Mouse (Mus musculus): Measurements from ENCODE around the gene Lxn. TPM values are rescaled to one million over a fixed set of nuclear protein-coding genes. Genes with fewer than 3 reads are reported as not detected.

Gene Lxn
- polyA plus RNA-seq, 1 experiment from 2014 or later, result 197 TPM

DNA sequence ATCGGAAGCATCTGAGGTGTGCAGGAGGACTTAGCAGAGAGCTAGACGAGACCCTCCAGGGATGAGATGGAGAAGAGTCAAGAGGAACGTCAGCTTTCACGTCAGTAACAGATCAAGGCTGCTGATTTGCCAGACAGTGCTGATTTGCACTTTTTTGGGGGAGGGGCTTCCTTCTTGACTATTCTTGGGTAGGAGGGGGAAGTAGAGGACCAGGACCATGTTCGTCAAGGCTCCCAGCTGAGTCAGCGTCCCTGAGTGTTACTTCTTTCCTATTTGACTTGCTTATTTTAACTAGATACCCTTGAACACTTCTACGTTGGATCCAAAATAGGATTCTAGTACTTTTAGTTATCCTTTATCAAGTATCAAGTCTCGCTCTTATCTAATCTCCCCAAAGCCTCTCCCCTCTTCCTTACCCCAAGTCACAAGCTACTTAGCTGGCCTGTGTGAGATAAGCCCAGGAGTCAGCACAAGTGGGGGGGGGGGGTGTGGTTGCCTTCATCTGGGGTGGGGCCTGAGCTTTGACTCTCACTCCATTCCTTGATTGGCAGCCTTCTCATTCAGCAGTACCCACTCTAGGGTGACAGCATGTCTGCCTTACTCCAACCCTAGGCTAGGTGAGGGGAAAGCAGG lies 35.2 kb upstream of the Lxn start:
- Histone ChIP-seq H3K9ac (no peak overlapping the region), H3K36me3 (ENCODE audit: insufficient read depth) (no peaks in the 10 kb centered on the region), H3K4me3 (ENCODE audit: low read depth, low read length) (no peak overlapping the region), H3K4me1 (ENCODE audit: insufficient read depth) (no peaks in the 10 kb centered on the region), H3K9me3 (ENCODE audit: low read depth, low read length) (no peaks in the 10 kb centered on the region), H3K27ac (ENCODE audit: low read depth) (no peak overlapping the region), H3K4me2 (no peak overlapping the region), H3K27me3 (ENCODE audit: insufficient read depth, low read length) (no peaks in the 10 kb centered on the region)
- DNase-seq (no peak), ATAC-seq (ENCODE audit: insufficient read depth) (no peak)
- WGBS, result 84% methylated on average over 8 of the region's 8 CpGs
- TF ChIP-seq CTCF (IDR thresholded peaks at IDR 0.05; ENCODE audit: low read depth), result no peak

DNA sequence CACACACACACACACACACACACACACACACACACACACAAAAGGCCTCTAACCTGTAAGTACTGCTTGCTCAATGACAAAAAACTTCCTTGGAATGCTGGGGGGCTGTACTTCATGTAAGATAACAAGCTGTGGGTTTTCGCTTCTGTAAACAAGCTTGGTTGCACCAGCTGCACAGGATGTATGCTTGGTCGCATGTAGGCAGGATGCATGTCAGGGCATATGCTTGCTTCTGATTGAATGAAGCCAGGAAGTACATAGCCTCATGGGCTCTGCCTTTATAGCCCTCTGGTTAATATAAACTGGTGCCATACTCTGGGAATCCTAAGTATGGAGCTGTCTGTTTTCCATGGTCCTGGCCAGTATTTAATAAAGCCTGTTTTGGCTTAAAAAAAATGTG lies 34.3 kb upstream of the Lxn start:
- no peak for TF ChIP-seq CTCF (IDR thresholded peaks at IDR 0.05; ENCODE audit: low read depth)
- Histone ChIP-seq H3K27me3 (ENCODE audit: insufficient read depth, low read length) (no peaks in the 10 kb centered on the region), H3K9me3 (ENCODE audit: low read depth, low read length) (no peaks in the 10 kb centered on the region), H3K4me2 (no peak overlapping the region), H3K36me3 (ENCODE audit: insufficient read depth) (no peaks in the 10 kb centered on the region), H3K27ac (ENCODE audit: low read depth) (no peak overlapping the region), H3K9ac (no peak overlapping the region), H3K4me1 (ENCODE audit: insufficient read depth) (no peaks in the 10 kb centered on the region), H3K4me3 (ENCODE audit: low read depth, low read length) (no peak overlapping the region)
- 56% methylated on average over 2 of the region's 2 CpGs for WGBS
- ATAC-seq (ENCODE audit: insufficient read depth), result no peak
- DNase-seq, result no peak

DNA sequence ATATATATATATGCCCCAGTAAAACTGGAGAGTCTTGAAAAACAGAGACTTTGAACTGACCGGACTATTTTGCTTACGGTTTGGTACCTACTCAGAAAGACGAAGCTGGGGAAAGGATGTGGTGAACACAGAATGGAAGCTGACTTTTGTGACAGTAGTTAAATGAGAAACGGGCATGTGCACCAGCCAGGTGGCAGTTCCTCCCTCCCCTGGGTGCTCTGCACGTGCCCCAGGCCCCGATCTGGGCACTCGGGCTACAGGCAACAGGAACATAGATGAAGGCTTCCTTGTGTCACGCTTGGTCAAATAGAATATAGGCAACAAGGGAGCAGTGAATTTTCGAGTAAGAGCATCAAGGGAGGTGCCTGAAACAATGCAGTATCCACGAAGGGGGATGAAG lies 32.6 kb upstream of the Lxn start:
- no peak for DNase-seq
- WGBS, result 89% methylated on average over 10 of the region's 10 CpGs
- no peak for TF ChIP-seq CTCF (IDR thresholded peaks at IDR 0.05; ENCODE audit: low read depth)

DNA sequence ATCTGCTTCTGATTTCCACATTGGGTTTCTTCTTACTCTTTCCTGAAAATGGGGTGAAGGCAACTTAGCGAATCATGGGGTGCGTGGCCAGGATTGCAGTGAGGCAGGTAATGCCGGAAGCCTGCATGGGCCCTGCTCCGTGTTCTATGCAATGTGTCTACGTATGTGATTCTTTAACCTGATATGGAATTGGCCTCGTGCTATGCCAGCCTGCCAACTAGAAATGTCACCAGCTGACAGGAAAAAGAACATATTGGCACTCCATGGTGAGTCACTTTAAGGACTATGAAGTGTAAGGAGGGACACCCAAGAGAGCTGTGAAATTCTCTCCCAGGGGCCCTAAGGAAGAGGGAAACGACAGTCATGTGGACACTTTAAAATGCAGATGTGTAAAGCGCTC lies 29.4 kb upstream of the Lxn start:
- H3K9me3 ChIP-seq (ENCODE audit: low read depth, low read length), result no peaks in the 10 kb centered on the region
- WGBS, result 84% methylated on average over 8 of the region's 8 CpGs

More for the DNA sequence above, 32.6 kb upstream of the Lxn start:
- ATAC-seq (ENCODE audit: insufficient read depth), result no peak
- Histone ChIP-seq H3K36me3 (ENCODE audit: insufficient read depth) (no peaks in the 10 kb centered on the region), H3K4me1 (ENCODE audit: insufficient read depth) (no peaks in the 10 kb centered on the region), H3K4me2 (no peak overlapping the region), H3K4me3 (ENCODE audit: low read depth, low read length) (no peak overlapping the region), H3K9ac (no peak overlapping the region), H3K9me3 (ENCODE audit: low read depth, low read length) (no peaks in the 10 kb centered on the region), H3K27me3 (ENCODE audit: insufficient read depth, low read length) (no peaks in the 10 kb centered on the region), H3K27ac (ENCODE audit: low read depth) (no peak overlapping the region)

DNA sequence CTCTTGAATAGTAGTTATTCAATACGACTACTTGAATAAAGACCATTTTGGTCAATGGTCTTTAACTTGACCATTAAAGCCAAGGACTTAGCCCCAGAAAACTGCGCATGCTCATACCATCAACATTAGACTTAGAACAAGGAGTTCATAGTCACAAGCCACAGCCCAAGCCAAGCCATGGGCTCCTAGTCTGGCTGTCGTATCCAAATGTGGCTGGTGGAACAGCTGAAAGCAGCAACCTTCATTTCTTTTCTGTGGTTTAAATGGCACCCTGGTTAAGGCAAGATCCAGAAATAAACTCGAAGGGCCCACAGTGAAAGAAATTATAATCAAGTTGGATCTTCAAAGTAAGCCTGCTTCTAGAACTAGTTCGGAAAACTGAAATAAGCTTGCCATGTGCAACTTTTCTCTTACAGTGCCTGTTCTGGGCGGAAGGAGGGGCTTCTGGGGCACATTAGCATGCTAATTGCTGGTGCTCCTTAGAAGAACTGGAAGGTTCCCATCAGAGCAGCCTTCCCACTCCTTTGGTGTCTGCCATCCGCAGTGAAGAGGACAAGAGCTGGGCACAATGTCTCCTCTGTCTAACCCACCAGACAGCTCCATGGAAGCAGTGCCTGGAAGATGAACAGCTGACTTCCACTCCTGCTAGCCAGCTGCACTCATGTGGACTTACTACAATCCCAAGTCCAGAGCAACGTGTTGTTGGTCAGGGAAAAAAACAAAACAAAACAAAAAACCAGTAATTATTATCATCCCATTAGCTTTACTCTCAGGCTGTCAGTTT lies 28.6 kb upstream of the Lxn start:
- no peaks in the 10 kb centered on the region for H3K4me1 ChIP-seq (ENCODE audit: insufficient read depth)
- no peak overlapping the region for H3K4me2 ChIP-seq
- no peak for TF ChIP-seq CTCF (IDR thresholded peaks at IDR 0.05; ENCODE audit: low read depth)
- no peak overlapping the region for H3K4me3 ChIP-seq (ENCODE audit: low read depth, low read length)
- H3K9me3 ChIP-seq (ENCODE audit: low read depth, low read length), result no peaks in the 10 kb centered on the region
- no peak overlapping the region for H3K27ac ChIP-seq (ENCODE audit: low read depth)
- no peaks in the 10 kb centered on the region for H3K27me3 ChIP-seq (ENCODE audit: insufficient read depth, low read length)
- ATAC-seq (ENCODE audit: insufficient read depth) (no peak), DNase-seq (no peak)
- 81% methylated on average over 8 of the region's 8 CpGs for WGBS
- no peak overlapping the region for H3K9ac ChIP-seq
- no peaks in the 10 kb centered on the region for H3K36me3 ChIP-seq (ENCODE audit: insufficient read depth)

More for the DNA sequence above, 29.4 kb upstream of the Lxn start:
- no peak overlapping the region for H3K27ac ChIP-seq (ENCODE audit: low read depth)
- H3K27me3 ChIP-seq (ENCODE audit: insufficient read depth, low read length), result no peaks in the 10 kb centered on the region
- no peaks in the 10 kb centered on the region for H3K4me1 ChIP-seq (ENCODE audit: insufficient read depth)
- no peak for TF ChIP-seq CTCF (IDR thresholded peaks at IDR 0.05; ENCODE audit: low read depth)
- no peaks in the 10 kb centered on the region for H3K36me3 ChIP-seq (ENCODE audit: insufficient read depth)
- ATAC-seq (ENCODE audit: insufficient read depth), result no peak
- no peak overlapping the region for H3K4me2 ChIP-seq
- H3K9ac ChIP-seq, result no peak overlapping the region
- no peak for DNase-seq
- H3K4me3 ChIP-seq (ENCODE audit: low read depth, low read length), result no peak overlapping the region

DNA sequence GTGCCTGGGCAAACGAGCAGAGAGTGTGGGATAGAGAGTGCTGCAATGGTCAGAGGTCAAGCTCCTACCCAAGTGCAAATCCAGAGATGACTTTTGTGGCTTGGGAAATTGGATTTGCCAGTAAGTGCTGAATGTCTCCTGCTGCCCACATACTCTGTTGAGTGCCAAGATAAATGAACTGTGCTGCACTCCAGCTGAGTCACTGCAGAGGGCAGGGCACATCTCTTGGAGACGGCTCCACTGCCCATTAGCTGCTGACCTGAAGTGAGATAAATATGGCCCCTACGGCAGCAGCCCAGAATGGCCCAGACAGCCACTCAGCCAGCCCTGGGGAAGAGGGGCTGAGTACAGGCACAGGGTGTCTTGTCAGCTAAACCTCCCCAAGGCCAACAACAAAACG lies 26.4 kb upstream of the Lxn start:
- Histone ChIP-seq H3K27ac (ENCODE audit: low read depth) (no peak overlapping the region), H3K36me3 (ENCODE audit: insufficient read depth) (no peaks in the 10 kb centered on the region)

DNA sequence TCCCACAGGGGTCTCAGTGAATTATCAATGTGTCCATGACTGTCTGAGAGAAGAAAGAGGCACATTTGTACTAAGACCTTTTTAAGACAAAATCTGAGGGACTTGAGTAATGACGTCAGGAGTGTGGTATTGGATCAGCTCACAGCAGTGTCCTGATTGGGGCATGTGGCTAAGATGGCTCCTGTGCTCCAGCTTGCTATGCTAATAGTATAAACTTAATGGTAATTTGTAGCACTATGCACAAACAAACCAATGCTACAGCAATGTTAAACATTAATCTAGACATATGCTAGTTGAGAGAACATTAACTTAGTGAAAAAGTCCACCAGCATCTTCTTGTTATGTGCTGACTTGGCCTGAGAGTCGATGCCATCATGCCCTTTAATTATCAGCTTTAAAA lies 21.5 kb upstream of the Lxn start:
- WGBS, result 82% methylated on average over 2 of the region's 2 CpGs
- H3K36me3 ChIP-seq (ENCODE audit: insufficient read depth), result no peaks in the 10 kb centered on the region
- H3K9me3 ChIP-seq (ENCODE audit: low read depth, low read length), result no peaks in the 10 kb centered on the region
- DNase-seq (no peak), ATAC-seq (ENCODE audit: insufficient read depth) (no peak)
- no peak overlapping the region for H3K27ac ChIP-seq (ENCODE audit: low read depth)
- no peak overlapping the region for H3K4me2 ChIP-seq
- no peak for TF ChIP-seq CTCF (IDR thresholded peaks at IDR 0.05; ENCODE audit: low read depth)
- H3K4me3 ChIP-seq (ENCODE audit: low read depth, low read length), result no peak overlapping the region
- H3K9ac ChIP-seq, result no peak overlapping the region
- H3K4me1 ChIP-seq (ENCODE audit: insufficient read depth), result no peaks in the 10 kb centered on the region
- no peaks in the 10 kb centered on the region for H3K27me3 ChIP-seq (ENCODE audit: insufficient read depth, low read length)

More for the DNA sequence above, 26.4 kb upstream of the Lxn start:
- no peaks in the 10 kb centered on the region for H3K27me3 ChIP-seq (ENCODE audit: insufficient read depth, low read length)
- WGBS, result 18% methylated on average over 4 of the region's 4 CpGs
- H3K9ac ChIP-seq, result no peak overlapping the region
- ATAC-seq (ENCODE audit: insufficient read depth) (no peak), DNase-seq (no peak)
- no peak overlapping the region for H3K4me3 ChIP-seq (ENCODE audit: low read depth, low read length)
- no peak for TF ChIP-seq CTCF (IDR thresholded peaks at IDR 0.05; ENCODE audit: low read depth)
- H3K9me3 ChIP-seq (ENCODE audit: low read depth, low read length), result no peaks in the 10 kb centered on the region
- no peaks in the 10 kb centered on the region for H3K4me1 ChIP-seq (ENCODE audit: insufficient read depth)
- H3K4me2 ChIP-seq, result no peak overlapping the region
